Mouse (Mus musculus) cerebellum, postnatal 14 days (tissue): ENCODE data around the gene Phyhipl.

Experiments
- DNase-seq, 2 experiments: peaks; one replicate each; pipeline ENCODE4 v3.0.0; 2021; ENCODE audit warnings: mixed read lengths in 2 of 2

Gene Phyhipl

GRCm38 (mm10) chr10:70631142-70631541 is 24.6 kb downstream of the Phyhipl start:
- no peak for DNase-seq

- no peak for DNase-seq
Measured at GRCm38 (mm10) chr10:70623461-70623860, 32.3 kb downstream of the Phyhipl start.

GRCm38 (mm10) chr10:70616377-70616776 is 39.4 kb downstream of the Phyhipl start:
- DNase-seq, result no peak

GRCm38 (mm10) chr10:70611633-70612032 is 44.1 kb downstream of the Phyhipl start:
- no peak for DNase-seq

- DNase-seq, result no peak
Measured at GRCm38 (mm10) chr10:70599925-70600305, 55.9 kb downstream of the Phyhipl start.

GRCm38 (mm10) chr10:70599126-70599924 is 56.4 kb downstream of the Phyhipl start:
- peak; percentile 99 for DNase-seq

- DNase-seq, result peak in 1 of 2 experiments; percentile 83
Measured at GRCm38 (mm10) chr10:70598516-70599125, 57.1 kb downstream of the Phyhipl start.

GRCm38 (mm10) chr10:70598081-70598515 is 57.7 kb downstream of the Phyhipl start:
- DNase-seq, result peak in 1 of 2 experiments; percentile 23

GRCm38 (mm10) chr10:70594007-70594406 is 61.8 kb downstream of the Phyhipl start:
- peak; percentile 66 for DNase-seq

- DNase-seq, result no peak
Measured at GRCm38 (mm10) chr10:70586876-70587405, 68.8 kb downstream of the Phyhipl start.

- no peak for DNase-seq
Measured at GRCm38 (mm10) chr10:70584171-70584570, 71.6 kb downstream of the Phyhipl start.

GRCm38 (mm10) chr10:70581556-70582211 is 74.1 kb downstream of the Phyhipl start:
- DNase-seq, result peak in 1 of 2 experiments; percentile 50

- DNase-seq, result peak; percentile 89 to 92
Measured at GRCm38 (mm10) chr10:70563636-70564035, 92.1 kb downstream of the Phyhipl start.

GRCm38 (mm10) chr10:70552531-70552930 is 103.2 kb downstream of the Phyhipl start:
- no peak for DNase-seq

- peak; percentile 50 to 61 for DNase-seq
Measured at GRCm38 (mm10) chr10:70542857-70543256, 112.9 kb downstream of the Phyhipl start.

GRCm38 (mm10) chr10:70540456-70541195 is 115.1 kb downstream of the Phyhipl start:
- no peak for DNase-seq

- DNase-seq, result no peak
Measured at GRCm38 (mm10) chr10:70539251-70539650, 116.5 kb downstream of the Phyhipl start.

- no peak for DNase-seq
Measured at GRCm38 (mm10) chr10:70537694-70538093, 118.1 kb downstream of the Phyhipl start.

GRCm38 (mm10) chr10:70535401-70535800 is 120.4 kb downstream of the Phyhipl start:
- no peak for DNase-seq

- peak in 1 of 2 experiments; percentile 4 for DNase-seq
Measured at GRCm38 (mm10) chr10:70534571-70534970, 121.2 kb downstream of the Phyhipl start.

- no peak for DNase-seq
Measured at GRCm38 (mm10) chr10:70533986-70534385, 121.8 kb downstream of the Phyhipl start.

GRCm38 (mm10) chr10:70533301-70533781 is 122.4 kb downstream of the Phyhipl start:
- peak; percentile 53 to 63 for DNase-seq
